Mouse (Mus musculus) brain, embryonic 14.5 days (tissue): Measurements from ENCODE around the gene Cyth1. TPM values are rescaled to one million over a fixed set of nuclear protein-coding genes. Genes with fewer than 3 reads are reported as not detected.
A peak's percentile ranks its signal among the peaks of the same experiment; 100 is the strongest.

ENCODE experiments used
- DNase-seq: peaks from one replicate; pipeline ENCODE4 v3.0.0-alpha.2; 2011; ENCODE audit warnings: low read depth
- CTCF ChIP-seq: fragments of 200-500 bp; IDR thresholded peaks from 2 replicates; pipeline ENCODE4 v1.5.1; 2012; ENCODE audit warnings: inconsistent platforms, mild to moderate bottlenecking, moderate library complexity, borderline replicate concordance; ENCODE audit not compliant: insufficient read depth, insufficient read length; ENCODE audit errors: extremely low read depth
- POLR2A ChIP-seq: fragments of 200-500 bp; IDR thresholded peaks from 2 replicates; pipeline ENCODE4 v1.6.1; 2012; ENCODE audit warnings: mild to moderate bottlenecking, inconsistent platforms, borderline replicate concordance; ENCODE audit not compliant: poor library complexity, insufficient read depth, insufficient read length, severe bottlenecking; ENCODE audit errors: extremely low read depth
- polyA plus RNA-seq: library from polyadenylated mRNA; depleted of rRNA; stranded (reverse); fragments of >200 nt; gene quantifications from 2 replicates; pipeline ENCODE4 v1.2.3, GENCODE M21; 2012; rRNA removed

Cyth1 gene
- polyA plus RNA-seq, 1 experiment = 36.8 TPM

GRCm38 (mm10) chr11:118084266-118084665 is 164.1 kb downstream of the Cyth1 start:
- DNase-seq = no peak
- TF ChIP-seq CTCF (no peak), POLR2A (no peak)

GRCm38 (mm10) chr11:118083811-118084210 is 164.6 kb downstream of the Cyth1 start:
- TF ChIP-seq POLR2A (no peak), CTCF (peak; percentile 87)
- peak; percentile 69 for DNase-seq

GRCm38 (mm10) chr11:118082294-118082693 is 166.1 kb downstream of the Cyth1 start:
- no peak for DNase-seq
- TF ChIP-seq CTCF (no peak), POLR2A (no peak)

Other genes with a start within 250 kb of the Cyth1 start
- 0.10 and 0.19 TPM in 2 replicates for gene Dnah17, start 118.0 kb downstream of the Cyth1 start, polyA plus RNA-seq
- gene Usp36, start 41.7 kb upstream of the Cyth1 start, polyA plus RNA-seq = 20.0 and 23.4 TPM in 2 replicates
- gene Cep295nl, start 93.9 kb upstream of the Cyth1 start, polyA plus RNA-seq = 0.10 and 0.45 TPM in 2 replicates
- 77.6 and 95.4 TPM in 2 replicates for gene Timp2, start 107.1 kb upstream of the Cyth1 start, polyA plus RNA-seq
- 5.6 and 7.0 TPM in 2 replicates for gene Lgals3bp, start 153.5 kb upstream of the Cyth1 start, polyA plus RNA-seq
- 38.8 and 45.7 TPM in 2 replicates for gene Cant1, start 170.5 kb upstream of the Cyth1 start, polyA plus RNA-seq
- gene C1qtnf1, start 179.6 kb upstream of the Cyth1 start, polyA plus RNA-seq = 4.6 and 5.9 TPM in 2 replicates
- gene Engase, start 228.2 kb upstream of the Cyth1 start, polyA plus RNA-seq = 7.4 and 8.1 TPM in 2 replicates